Mouse (Mus musculus): ENCODE measurements at regions not wholly inside any gene's neighbourhood (a gene's known extent, or its start where the extent isn't known, plus 50 kb on each side); places are given as distances from the start of the nearest gene placed in this dataset.

DNA sequence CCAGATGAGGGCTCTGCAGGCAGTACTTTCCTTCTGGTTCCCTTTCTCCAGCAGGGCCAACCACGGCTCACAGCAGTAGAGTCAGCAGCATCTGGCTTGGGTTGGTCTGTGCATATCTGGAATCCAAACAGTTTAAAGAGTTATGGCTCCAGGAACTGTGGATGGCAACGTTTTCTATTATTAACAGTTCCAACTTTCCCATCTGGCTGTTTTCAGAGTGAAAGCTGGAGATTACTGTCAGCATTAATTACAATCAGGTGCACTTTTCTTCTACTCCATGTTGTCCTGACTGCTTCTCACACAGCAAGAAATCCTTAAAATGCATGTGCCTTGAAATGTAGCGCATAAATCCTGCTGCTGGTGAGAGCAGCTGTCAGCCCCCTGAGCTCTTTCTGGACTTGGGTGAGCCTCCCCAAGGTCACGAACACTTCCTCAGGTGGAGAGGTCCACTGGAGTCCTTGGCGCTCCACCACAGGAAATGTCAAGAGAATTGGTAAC lies 250.6 kb upstream of the Gli3 start:
- DNase-seq (ENCODE audit: low spot score): no peak
- intact Hi-C loops (cut with DNase I): no loop called here

DNA sequence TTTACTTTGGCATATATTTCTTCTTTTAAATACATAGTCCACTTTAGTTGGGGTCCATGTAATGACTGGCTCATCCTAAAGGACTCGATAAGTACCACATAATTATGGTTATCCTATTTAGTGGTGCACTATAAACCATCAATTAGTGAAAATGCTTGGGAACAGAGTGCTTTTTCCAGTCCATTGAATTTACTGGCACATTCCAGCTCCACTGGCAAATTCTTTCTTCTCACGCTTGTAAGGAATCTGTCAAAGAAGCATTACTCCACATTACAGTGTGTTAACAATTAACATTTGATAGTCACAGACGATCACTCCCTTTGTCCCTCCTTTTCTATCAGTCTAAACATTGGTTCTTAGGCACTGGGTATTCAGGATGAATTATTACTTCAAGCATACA lies 241.7 kb upstream of the Gli3 start:
- DNase-seq (ENCODE audit: low spot score): no peak
- intact Hi-C loops (cut with DNase I): no loop called here

- intact Hi-C loops (cut with DNase I): no loop called here
- DNase-seq (ENCODE audit: low spot score): no peak
Observed at GRCm38 (mm10) chr13:15227641-15228040, 235.4 kb upstream of the Gli3 start.
